ENCODE assay signal across 8 mouse cellular contexts in genomic region chr14:47177846-47178414, GRCm38 (mm10). TPM values are rescaled to one million over a fixed set of nuclear protein-coding genes. Genes with fewer than 3 reads are reported as not detected.
DNase-seq lines count a peak whose midpoint lies in the region; ATAC-seq and TF ChIP-seq lines count a peak whose summit lies in the region.

No protein-coding gene starts in this region.

- no peak for TF ChIP-seq POLR2A in cerebellum, adult 2 months (IDR thresholded peaks at IDR 0.05; ENCODE audit: borderline replicate concordance, insufficient read depth, low read length)

- no peaks in the 10 kb centered on the region for H3K27me3 ChIP-seq in cerebellum, adult 2 months (ENCODE audit: control insufficient read depth, insufficient read depth, low read length)
- H3K27me3 ChIP-seq in embryonic facial prominence, embryonic 10.5 days (replicated peaks; ENCODE audit: low read depth, poor library complexity, severe bottlenecking): no peaks in the 10 kb centered on the region
- H3K27me3 ChIP-seq in heart, postnatal 0 days (ENCODE audit: control insufficient read depth, insufficient read depth, low read length): no peaks in the 10 kb centered on the region

- H3K27ac ChIP-seq in cerebellum, adult 2 months (ENCODE audit: insufficient read depth, low read length): no peak overlapping the region
- peak overlapping the region; percentile 48; the same call in 1 of the 2 replicates for H3K27ac ChIP-seq in embryonic facial prominence, embryonic 10.5 days (replicated peaks)
- H3K27ac ChIP-seq in heart, postnatal 0 days (ENCODE audit: low read depth): 0 out of 2 replicates have a peak overlapping the region, but pooled peaks have one; percentile 47

- no peak for TF ChIP-seq CTCF in cerebellum, adult 2 months (IDR thresholded peaks at IDR 0.05; ENCODE audit: borderline replicate concordance, insufficient read depth, low read depth, low read length)
- no peak for TF ChIP-seq CTCF in heart, postnatal 0 days (IDR thresholded peaks at IDR 0.05; ENCODE audit: low read depth)

- intact Hi-C loops in left cerebral cortex, postnatal 14 days (cut with DNase I): no loop called here

- no peak for TF ChIP-seq EP300 in heart, postnatal 0 days (IDR thresholded peaks at IDR 0.05; ENCODE audit: low read depth)

- no peaks in the 10 kb centered on the region for H3K36me3 ChIP-seq in embryonic facial prominence, embryonic 10.5 days (replicated peaks)
- H3K36me3 ChIP-seq in heart, postnatal 0 days (replicated peaks; ENCODE audit: control insufficient read depth, insufficient read depth, low read length): no peaks in the 10 kb centered on the region

- peak; percentile 49; the same call in 1 of the 2 replicates for ATAC-seq in heart, postnatal 0 days (ENCODE audit: insufficient read depth, low read depth)
- peak; percentile 56 for ATAC-seq in megakaryocyte-erythroid progenitor cell, adult 5-6 weeks (replicated peaks; ENCODE audit: low FRiP score, low TSS enrichment, poor library complexity, severe bottlenecking)

- 3% methylated on average over 13 of the region's 13 CpGs for WGBS in cerebellum, adult 2 months
- 44% methylated on average over 13 of the region's 13 CpGs for WGBS in embryonic facial prominence, embryonic 10.5 days
- 37% methylated on average over 13 of the region's 13 CpGs for WGBS in heart, postnatal 0 days

- H3K9me3 ChIP-seq in embryonic facial prominence, embryonic 10.5 days: no peaks in the 10 kb centered on the region
- H3K9me3 ChIP-seq in heart, postnatal 0 days (replicated peaks; ENCODE audit: control insufficient read depth, low read length): no peaks in the 10 kb centered on the region

- DNase-seq in cerebellum, adult 2 months: peak; percentile 16 to 18
- DNase-seq in cerebellum, adult 9-11 months: no peak
- DNase-seq in 416B (ENCODE audit: low read depth): peak; percentile 98
- DNase-seq in embryonic facial prominence, embryonic 10.5 days (ENCODE audit: low spot score): peak; percentile 50
- DNase-seq in heart, postnatal 0 days (ENCODE audit: low spot score): peak; percentile 47
- DNase-seq in left cerebral cortex, postnatal 14 days (ENCODE audit: low spot score in 2 of 2): peak; percentile 42 to 55
- DNase-seq in thymus, postnatal 10 days (ENCODE audit: low spot score in 2 of 2): no peak

- H3K4me1 ChIP-seq in cerebellum, adult 2 months (ENCODE audit: control insufficient read depth, insufficient read depth, low read length): no peaks in the 10 kb centered on the region
- peaks cover 8% of the 10 kb centered on the region for H3K4me1 ChIP-seq in embryonic facial prominence, embryonic 10.5 days
- H3K4me1 ChIP-seq in heart, postnatal 0 days (ENCODE audit: control insufficient read depth, insufficient read depth): peaks cover 15% of the 10 kb centered on the region

- H3K9ac ChIP-seq in heart, postnatal 0 days (replicated peaks; ENCODE audit: low read depth, low read length): no peak overlapping the region

- peak overlapping the region; percentile 32; the same call in 1 of the 2 replicates for H3K4me2 ChIP-seq in heart, postnatal 0 days (ENCODE audit: low read depth, low read length)

- H3K4me3 ChIP-seq in cerebellum, adult 2 months (replicated peaks; ENCODE audit: insufficient read depth, low read depth, low read length): peak overlapping the region; percentile 25
- no peak overlapping the region for H3K4me3 ChIP-seq in embryonic facial prominence, embryonic 10.5 days
- H3K4me3 ChIP-seq in heart, postnatal 0 days (ENCODE audit: low read depth, low read length): no peak overlapping the region

RNA-seq across cellular contexts. Expression of gene Gch1, which starts 11.3 kb away (rescaled TPM):
- 2.8 and 2.9 TPM in 2 replicates for polyA plus RNA-seq in cerebellum, adult 2 months (2012; rRNA removed)
- 0.57 and 1.1 TPM in 2 replicates for polyA plus RNA-seq in embryonic facial prominence, embryonic 10.5 days (2016; fragmentation: Nextera tagmentation; extraction: Ambion mirVana)
- 7.4 and 10.2 TPM in 2 replicates for total RNA-seq in heart, postnatal 0 days (2014; rRNA removed; ENCODE audit: low replicate concordance)
- 4.3 and 5.6 TPM in 2 replicates for polyA plus RNA-seq in heart, postnatal 0 days (2015; fragmentation: Nextera tagmentation; extraction: Ambion mirVana)
- 1 to 10 TPM; 1.3 to 1.4 TPM for total RNA-seq in left cerebral cortex, postnatal 14 days (2021)
- total RNA-seq in megakaryocyte-erythroid progenitor cell, adult 5-6 weeks (2014; fragmentation: Nextera tagmentation): 1.9 and 4.1 TPM in 2 replicates
- 2.6 and 3.5 TPM in 2 replicates for total RNA-seq in megakaryocyte-erythroid progenitor cell, adult 5-6 weeks (2017)

Comparison
In these comparisons a context has a peak if more than half of its experiments do, and no peak if none do; other contexts are left out.
1. DNase-seq: peak in cerebellum, adult 2 months (2 of 2), 416B (single experiment), embryonic facial prominence, embryonic 10.5 days (single experiment), heart, postnatal 0 days (single experiment) and left cerebral cortex, postnatal 14 days (2 of 2); none in cerebellum, adult 9-11 months (single experiment) and thymus, postnatal 10 days (0 of 2).